Mouse (Mus musculus) A20 (cell line): ENCODE data around the gene Ccdc40.
"Not testable (repeated sequence)": the region's sequence is repeated elsewhere in the genome, so short reads cannot be mapped to it uniquely, and the experiment has no call there.

ENCODE experiments used
- DNase-seq: peaks from one replicate; pipeline ENCODE4 v3.0.0-alpha.2; 2011; ENCODE audit warnings: low read depth, low spot score

Ccdc40 gene

DNA sequence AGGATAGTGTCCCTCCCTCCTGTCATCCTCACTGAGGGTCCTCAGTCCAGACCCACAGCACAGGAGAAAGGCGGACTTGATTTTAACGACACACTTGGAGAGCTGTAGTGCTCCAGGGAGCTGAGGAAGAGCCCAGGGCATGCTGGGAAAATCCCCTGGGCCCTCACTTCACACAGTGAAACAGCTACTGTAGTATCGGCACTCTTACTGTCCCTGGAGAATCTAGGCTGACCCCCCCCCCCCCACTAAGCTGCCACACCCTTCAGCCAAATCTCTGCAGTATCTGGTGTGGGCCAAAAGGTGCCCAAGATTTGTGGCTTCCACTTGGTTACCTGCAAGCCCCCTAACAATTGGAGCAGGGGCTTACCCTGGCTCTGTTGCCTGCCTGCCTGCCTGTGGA is 8.6 kb downstream of the Ccdc40 start:
- peak; percentile 33 for DNase-seq

DNA sequence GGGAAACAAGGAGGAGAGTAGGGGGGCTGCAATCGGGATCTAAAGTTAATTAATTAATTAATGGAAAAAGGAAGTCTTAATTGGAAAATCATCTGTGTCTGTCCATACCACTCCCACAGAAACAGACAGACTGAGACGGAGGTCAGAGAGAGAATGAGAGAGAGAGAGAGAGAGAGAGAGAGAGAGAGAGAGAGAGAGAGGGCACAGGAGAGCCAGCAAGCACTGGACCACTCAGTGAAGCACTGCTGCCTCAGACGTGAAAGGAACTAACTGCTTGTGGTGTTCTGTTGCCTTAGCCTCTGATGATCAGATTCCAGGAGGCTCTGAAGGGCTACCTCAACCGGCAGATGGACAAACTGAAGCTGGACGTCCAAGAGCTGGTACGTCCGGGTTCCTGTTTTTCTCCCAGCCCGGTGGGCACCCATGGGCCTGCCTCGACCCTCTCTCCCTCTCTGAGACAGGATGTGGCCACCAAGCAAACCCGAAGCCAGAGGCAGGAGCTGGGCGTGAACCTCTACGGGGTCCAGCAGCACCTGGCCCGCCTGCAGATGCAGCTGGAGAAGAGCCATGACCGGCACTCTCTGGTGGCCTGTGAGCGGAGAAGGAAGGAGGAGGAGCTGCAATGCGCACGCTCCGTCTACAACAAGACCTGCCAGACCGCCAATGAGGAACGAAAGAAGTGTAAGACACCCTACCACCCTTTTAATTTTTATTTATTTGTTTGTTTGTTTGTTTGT is 9.4 kb downstream of the Ccdc40 start:
- DNase-seq: peak; percentile 87

DNA sequence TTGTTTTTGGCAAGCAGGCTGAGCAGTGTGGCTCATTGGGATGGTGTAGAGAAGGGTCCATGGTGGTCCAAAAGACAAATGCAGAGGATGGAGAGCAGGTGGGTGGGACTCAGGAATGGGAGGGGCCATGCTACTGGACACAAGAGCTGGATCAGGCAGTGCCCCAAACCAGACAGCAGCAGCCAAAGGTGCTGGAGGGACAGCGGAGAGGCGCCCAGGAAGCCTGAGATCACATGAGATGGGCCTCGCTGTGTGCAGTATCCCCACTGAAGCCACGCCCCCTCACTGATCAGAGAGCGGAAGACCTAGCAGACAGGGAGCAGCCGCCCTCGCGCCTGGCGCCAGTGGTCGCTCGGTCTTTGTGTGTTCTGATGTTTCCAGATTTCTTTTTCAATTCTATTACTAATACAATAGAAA is 9.9 kb downstream of the Ccdc40 start:
- DNase-seq: peak; percentile 88

DNA sequence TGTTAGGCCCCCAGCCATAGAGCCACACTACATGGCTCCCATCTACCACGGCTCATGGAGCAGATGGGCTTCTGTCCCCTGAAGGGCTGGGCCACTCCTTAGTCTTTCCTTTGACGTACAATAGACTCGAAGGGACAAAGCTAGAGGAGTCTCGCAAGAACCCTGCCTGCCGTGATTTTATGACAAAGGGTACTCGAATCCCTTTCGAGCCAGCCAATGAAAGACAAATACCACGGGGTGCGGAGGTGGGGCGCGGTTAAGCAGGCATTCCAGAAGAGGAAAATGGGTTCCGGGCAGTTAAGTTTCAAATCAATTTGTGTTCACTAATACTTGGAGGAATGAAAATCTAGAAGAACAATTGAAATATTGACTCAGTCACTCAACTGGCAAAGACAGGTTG is 11.1 kb downstream of the Ccdc40 start:
- no peak for DNase-seq

DNA sequence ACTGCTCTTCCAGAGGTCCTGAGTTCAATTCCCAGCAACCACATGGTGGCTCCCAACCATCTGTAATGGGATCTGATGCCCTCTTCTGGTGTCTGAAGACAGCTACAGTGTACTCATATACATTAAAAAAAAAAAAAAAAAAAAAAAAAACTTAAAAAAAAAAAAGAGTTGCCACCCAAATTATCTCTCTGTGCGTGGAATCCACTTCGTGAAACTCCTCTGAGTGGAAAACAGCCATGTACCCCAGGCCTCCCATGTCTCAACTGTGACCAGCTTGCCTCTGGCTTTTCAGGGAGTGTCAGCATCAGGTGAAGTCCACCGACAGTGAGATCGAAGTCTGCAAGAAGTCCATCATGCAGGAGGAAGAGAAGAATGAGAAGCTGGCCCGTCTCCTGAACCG is 17.2 kb downstream of the Ccdc40 start:
- DNase-seq: not testable (repeated sequence)

DNA sequence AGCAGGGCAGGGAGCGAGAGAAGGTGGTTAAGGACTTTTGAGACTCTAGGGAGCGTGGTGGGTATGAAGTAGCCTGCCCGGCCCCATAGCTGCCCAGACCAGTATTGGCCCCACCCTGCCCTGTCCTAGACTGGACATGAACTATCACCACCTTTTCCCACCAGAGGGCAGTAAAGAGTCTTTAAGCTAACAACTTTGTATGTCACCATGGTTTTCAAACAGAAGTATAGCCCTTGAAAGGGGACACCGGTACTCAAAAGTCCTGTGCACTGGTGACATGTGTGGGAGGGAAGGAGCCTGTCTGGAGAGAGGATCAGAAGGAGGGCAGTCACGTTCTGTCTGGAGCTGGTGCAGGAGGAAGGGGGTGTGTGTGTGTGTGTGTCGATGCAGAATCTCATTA is 20.6 kb downstream of the Ccdc40 start:
- peak; percentile 70 for DNase-seq

DNA sequence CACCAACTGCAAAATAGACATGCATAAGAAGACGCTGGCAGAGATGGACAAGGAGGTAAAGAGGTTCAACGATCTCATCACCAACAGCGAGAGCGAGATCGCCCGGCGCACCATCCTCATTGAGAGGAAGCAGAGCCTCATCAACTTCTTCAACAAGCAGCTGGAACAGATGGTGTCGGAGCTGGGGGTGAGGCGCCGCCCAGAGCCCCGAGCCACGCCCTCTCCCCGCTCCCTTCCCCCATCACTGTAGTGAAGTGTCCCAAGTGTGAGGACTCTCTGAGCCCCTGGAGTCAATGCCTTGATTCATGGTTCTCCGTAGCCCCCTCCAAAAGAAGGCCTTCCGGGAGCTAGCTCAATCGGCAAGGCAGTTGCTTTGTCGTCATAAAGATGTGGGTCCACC is 22.6 kb downstream of the Ccdc40 start:
- DNase-seq: no peak

DNA sequence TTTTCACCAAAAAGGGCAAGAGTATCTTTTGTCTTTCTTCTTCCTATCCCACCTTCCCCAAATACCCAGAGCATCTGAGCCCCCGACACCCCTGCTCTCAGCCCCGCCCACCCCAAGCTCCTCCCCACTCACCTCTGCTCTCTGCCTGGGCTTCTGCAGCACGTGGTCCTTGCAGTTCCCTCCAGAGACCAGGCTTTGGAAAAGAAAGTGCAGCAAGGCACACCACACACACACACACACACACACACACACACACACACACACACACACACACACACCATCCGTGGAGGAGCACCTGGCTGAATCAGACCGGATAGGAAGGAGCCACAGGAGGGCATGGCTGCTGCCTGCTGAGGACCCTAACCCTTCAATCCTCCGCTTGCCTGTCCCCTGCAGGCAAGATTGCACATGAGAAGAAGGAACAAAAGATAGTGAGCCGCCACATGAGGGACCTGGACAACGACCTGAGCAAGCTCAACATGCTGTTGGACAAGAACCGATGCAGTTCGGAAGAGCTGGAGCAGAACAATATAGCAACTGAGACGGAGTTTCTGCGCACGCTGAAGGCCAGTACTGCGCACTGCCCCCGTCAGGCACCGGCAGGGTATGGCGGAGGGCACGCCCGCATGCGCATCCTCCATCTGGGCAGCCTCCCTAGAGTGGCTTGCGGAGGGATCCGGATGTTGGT is 24.6 kb downstream of the Ccdc40 start:
- DNase-seq: no peak

DNA sequence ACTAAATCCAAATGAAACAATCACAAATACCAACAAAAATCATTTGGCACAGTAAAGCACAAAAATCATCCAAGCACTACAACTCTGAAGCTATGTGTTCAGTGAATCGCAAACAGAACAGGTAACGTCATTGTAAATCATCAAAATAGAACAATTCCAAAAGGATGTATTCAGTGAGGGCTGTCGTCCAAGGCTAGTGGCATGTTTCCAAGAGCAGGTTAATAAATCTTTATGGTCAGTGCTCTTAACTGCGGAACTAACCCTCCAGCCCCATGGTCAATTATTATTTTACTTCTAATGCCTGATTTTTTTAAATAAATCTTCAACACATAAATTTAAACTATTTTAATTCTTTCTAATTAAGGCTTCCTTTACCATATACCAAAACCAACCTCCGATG is 28.2 kb downstream of the Ccdc40 start:
- not testable (repeated sequence) for DNase-seq

DNA sequence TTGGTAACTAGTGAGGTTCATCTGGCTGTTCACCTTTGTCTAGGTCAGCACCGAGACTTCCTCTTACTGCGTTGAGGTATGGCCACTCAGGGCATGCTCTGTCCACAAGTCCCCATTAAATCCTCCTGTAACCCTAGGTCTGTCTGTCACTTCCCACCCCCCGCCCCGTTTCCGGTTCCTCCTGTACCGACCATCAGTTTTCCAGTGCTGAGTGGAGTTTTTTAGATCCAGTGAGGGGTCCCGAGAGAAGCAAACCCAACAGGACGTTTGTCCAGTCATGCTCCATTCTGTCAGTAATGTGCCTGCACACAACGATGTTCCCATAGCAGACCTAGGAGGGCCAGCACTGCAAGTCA is 29.8 kb downstream of the Ccdc40 start:
- DNase-seq: no peak

DNA sequence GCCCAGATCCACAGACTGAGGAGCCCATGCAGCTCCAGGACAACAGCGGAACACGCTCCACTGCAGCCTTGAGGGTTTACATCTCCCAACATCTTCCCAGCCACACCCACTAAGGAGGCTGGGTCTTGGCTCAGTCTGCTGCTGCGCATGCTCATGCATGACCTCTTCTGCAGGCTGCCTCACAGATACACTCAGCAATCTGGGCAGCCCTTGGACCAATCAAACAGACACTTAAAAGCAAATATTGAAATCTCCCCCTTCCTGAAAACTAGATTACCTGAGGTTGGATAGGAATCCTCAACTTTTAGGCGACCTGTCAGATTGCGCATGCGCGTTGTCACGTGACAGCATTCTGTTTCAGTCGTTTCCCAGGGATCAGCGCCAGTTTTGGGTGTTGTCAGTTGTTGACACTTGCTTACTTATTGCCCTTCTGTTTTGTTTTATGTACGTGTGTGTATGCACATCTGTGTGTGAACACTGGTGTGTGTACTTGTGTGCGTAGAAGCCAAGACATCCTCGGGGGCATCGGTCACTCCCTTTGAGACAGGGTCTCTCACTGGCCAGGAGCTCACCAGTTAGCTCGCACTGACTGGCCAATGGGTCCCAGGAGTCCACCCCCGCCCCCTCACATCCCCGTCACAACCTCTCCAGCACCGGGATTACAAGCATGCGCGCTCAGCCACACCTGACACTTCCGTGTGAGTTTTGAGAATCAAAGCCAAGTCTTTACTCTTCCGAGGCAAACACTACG is 30.4 kb downstream of the Ccdc40 start:
- DNase-seq: no peak

DNA sequence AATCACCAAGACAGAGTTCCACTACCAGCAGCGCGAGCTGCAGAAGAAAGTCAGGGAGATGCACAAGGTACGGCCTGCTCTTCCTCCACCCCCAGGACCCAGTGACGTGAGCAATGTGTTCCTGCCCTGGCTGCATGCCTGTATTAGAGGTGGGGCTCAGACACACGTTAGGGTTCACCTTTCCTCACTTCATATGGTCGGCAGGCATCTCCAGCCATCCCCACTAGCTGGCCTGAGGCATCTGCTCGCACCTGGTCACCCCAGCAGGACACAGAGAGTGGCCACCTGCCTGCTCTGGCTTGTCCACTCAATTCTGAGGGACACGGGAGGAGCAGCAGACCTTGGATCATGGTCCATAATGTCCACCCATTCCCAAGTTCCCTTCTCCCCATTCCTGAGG is 31.6 kb downstream of the Ccdc40 start:
- no peak for DNase-seq

DNA sequence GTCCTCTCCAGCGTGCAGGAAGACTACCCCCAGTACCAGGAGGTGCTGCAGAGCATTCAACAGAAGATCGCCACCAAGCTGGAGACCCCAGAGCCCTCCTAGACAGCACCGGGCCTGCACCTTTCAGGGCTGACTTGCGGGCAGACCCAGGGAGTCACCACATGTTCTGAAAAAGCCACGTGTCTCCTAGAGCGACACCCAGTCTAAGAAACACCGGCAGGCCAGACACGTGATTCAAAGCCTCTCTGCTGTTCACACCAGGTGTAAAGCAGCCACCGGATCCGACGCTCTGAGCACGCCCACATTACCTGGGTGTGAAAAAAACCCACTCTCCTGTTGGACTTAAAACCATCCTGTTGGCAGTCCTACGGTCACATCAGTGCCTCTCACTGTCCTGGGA is 36.0 kb downstream of the Ccdc40 start:
- no peak for DNase-seq

DNA sequence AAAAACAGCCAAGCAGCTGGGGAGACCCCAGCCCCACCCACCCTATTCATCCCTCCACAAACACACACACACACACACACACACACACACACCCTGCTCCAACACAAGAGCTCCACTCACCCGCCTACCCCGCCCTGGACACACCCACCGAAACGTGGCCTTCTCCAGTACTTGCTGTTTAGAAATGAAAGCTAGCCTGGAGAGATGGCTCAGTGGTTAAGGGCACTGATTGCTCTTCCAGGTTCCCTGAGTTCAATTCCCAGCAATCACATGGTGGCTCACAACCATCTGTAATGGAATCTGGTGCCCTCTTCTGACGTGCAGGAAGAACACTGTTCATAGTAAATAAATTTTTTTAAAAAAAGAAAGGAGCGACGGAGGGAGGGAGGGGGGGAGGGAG is 37.4 kb downstream of the Ccdc40 start:
- DNase-seq: no peak

DNA sequence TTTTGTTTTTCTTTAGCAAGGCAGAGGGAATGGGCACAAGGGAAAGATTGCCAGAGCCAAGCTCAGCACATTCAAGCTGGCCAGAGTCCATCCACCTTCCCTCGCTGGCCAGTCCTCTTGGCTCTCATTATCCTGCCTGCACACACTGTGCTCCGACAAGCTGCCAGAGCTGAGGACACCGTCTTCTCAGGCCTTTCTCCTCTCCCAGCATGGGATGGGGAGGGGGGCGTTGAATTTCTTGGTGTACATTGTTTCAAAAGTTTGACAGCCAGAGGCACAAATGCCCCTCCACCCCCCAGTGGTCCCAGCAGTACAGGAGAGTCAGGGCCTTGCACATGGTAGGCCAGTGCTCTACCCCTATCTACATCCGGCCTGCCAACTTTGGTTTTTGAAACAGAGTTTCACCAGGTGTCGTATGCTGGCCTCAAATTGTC is 38.9 kb downstream of the Ccdc40 start:
- DNase-seq: no peak

DNA sequence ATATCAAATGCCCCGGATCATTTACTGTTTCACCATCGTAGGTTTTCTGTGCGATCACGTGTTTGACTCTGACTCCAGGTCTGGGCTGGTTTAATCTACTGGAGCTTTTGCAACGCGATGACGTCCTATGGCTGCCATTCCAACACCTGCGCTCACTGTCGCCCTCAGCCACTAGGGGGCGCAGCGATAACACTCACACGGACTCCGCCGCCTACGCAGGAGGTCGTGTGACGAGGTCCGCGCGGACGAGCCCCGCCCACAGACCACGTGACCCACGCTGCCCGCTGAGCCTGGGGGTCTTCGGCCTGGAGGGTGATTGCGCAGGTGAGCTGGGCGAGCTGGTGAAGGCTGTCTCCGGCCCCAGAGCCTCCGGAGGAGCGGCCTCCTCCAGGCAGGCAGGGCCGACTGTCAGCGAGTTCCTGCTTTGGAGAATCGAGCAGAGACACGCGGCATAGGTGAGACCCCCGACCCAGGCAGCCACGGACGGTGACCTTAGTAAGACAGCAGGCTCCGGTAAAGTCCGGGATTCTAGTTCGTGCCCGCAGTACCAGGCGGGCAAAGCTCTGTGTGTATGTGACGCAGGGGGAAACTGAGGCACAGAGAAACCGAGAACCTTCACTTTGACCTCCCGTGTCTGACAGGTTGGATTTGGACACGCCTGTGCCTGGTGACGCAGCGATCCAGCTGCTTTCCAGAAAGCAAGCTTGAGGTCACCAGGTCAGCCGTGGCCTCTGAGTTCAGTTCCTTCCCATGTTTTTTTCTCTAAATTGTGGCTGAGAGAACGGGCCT is 39.6 kb downstream of the Ccdc40 start, which contains the start of gene Gaa:
Gaa (plus strand) TSS at position 120 of the 789 bp plus-strand sequence.
- peak; percentile 95 for DNase-seq

DNA sequence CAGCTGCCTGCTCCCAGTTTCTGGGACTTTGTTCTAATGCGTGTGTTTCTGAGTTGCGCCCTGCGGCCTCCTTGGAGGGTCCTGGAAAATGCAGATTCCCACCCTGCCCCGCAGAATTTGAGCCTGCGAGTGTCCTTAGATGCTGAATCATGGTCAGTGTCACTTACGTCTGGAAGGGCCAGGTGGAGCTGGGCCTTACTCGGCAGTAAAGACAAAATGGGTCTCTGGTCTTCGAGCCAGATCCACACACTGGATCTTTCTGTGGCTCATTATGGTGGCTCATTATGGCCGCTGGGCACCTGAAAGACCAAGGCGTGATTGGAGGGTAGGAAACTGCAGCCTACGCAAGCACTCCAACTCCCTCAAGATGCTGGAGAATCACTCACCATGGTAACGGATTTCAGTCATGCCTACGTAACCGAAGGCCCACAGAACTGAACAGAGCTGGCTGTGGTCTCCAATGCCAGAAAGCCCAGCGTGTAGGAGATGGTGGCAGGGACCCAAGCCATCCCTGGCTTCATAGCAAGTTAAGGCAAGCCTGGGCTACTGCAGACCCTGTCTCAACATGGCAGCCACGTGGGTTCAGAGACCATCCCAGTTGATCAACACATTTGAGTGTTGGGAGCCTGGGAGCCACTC is 40.3 kb downstream of the Ccdc40 start:
- no peak for DNase-seq

DNA sequence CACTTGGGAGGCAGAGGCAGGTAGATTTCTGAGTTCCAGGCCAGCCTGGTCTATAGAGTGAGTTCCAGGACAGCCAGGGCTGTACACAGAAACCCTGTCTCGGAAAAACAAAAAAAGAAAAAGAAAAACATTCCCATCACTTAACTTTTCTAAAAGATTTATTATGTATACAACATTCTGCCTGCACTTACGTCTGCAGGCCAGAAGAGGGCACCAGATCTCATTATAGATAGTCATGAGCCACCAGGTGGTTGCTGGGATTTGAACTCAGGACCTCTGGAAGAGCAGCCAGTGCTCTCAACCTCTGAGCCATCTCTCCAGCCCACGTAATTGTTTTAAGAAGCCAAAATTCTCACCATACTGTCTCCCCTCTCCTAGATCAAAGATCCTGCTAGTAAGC is 44.1 kb downstream of the Ccdc40 start:
- DNase-seq: not testable (repeated sequence)

DNA sequence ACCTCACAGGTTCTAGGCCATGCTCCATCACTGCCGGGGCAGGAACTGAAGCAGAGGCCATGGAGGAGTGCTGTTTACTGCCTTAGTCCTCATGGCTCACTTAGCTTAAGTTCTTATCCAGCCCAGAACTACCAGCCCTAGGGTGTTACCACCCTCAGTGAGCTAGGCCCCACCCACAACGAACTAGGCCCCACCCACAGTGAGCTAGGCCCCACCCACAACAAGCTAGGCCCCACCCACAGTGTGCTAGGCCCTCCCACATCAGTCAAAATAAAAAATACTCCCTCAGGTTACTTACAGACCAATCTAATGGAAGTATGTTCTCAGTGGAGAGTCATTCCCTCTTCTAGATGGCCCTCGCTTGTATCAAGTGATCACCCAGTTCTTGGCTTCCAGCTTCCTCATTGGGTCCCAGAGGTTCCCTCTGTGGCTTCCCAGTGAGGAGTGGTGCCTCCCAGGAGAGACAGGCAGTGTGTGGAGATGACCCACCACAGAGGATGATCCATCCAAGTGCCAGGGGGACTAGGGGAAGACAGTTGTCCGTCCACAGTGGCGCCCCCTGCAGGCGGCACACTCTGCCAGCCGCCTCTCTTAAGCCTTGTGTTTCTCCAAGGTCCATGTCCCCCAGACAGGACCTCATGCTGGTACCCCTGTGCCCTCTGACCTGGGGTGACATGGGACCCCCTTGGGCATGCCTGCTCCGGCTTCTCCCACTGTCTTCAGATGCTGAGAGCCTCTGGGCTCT is 45.0 kb downstream of the Ccdc40 start:
- DNase-seq: peak; percentile 34

DNA sequence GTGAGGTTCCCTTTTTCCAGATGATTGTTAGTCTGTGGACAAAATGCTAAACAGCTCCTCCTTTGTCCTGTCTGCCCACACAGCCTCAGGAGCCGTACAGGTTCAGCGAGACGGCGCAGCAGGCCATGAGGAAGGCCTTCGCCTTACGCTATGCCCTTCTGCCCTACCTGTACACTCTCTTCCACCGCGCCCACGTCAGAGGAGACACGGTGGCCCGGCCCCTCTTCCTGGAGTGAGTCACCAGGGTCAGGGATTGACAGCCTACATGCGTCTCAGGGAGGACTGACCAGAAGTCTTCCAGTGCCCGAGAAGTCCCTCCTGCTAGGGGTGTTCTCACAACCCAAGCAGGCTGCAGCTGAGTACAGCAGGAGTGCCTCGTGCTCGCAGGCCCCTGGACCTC is 52.7 kb downstream of the Ccdc40 start:
- DNase-seq: no peak
